Mouse (Mus musculus): ENCODE measurements around the gene Idh2.

DNA sequence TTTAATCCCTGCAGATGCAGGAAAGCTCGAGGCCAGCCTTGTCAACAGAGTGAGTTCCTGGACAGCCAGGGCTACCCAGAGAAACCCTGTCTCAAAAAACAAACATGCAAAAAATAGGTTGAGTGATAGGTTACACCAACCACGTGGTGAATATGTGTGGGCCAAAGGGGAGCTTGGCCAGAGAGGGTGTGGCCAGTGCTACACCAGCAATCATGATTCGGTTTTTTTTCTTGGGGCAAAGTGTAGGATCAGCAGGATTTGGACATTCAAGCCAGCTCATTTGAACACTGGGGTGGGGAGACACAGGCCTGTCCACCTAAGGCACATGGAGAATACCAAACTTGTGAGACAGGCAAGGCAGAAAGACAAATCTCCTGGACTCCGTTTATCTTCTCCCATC is 14.1 kb upstream of the Idh2 start:
- TF ChIP-seq CTCF (IDR thresholded peaks at IDR 0.05; ENCODE audit: low read depth) = no peak
- peak; percentile 47; the same call in 1 of the 2 replicates for TF ChIP-seq EP300 (IDR thresholded peaks at IDR 0.05; ENCODE audit: low read depth)

All from liver, postnatal 0 days (tissue).